Mouse (Mus musculus) forebrain, embryonic 14.5 days (tissue): ENCODE data around the gene Tldc2. TPM values are rescaled to one million over a fixed set of nuclear protein-coding genes. Genes with fewer than 3 reads are reported as not detected.

Experiments used
- ATAC-seq: fragments of 200-750 bp; cut with Nextera tagmentation; 2 replicates; pipeline ENCODE4 v1.8.0; 2017; ENCODE audit warnings: mild to moderate bottlenecking, moderate library complexity
- DNase-seq: peaks from one replicate; pipeline ENCODE4 v3.0.0-alpha.2; 2015; ENCODE audit warnings: low spot score
- H3K27ac ChIP-seq: fragments of 300-500 bp; sonication (generic); 2 replicates; pipeline ENCODE4 v1.5.1; 2014; ENCODE audit warnings: low read depth, mild to moderate bottlenecking, control low read depth, low read length, moderate library complexity
- H3K27me3 ChIP-seq: fragments of 300-500 bp; sonication (generic); replicated peaks from 2 replicates; pipeline ENCODE4 v1.6.1; 2014; ENCODE audit warnings: low read length, control low read depth, mixed read lengths; ENCODE audit not compliant: control insufficient read depth, insufficient read depth
- H3K36me3 ChIP-seq: fragments of 300-500 bp; sonication (generic); 2 replicates; pipeline ENCODE4 v1.6.1; 2014; ENCODE audit warnings: low read length, control low read depth; ENCODE audit not compliant: control insufficient read depth, insufficient read depth
- H3K4me1 ChIP-seq: fragments of 300-500 bp; sonication (generic); 2 replicates; pipeline ENCODE4 v1.6.1; 2014; ENCODE audit warnings: antibody characterized with exemption, low read length, control low read depth; ENCODE audit not compliant: control insufficient read depth, insufficient read depth
- H3K4me2 ChIP-seq: fragments of 300-500 bp; sonication (generic); 2 replicates; pipeline ENCODE4 v1.6.1; 2014; ENCODE audit warnings: mild to moderate bottlenecking, control low read depth, low read length
- H3K4me3 ChIP-seq: fragments of 300-500 bp; sonication (generic); 2 replicates; pipeline ENCODE4 v1.5.1; 2014; ENCODE audit warnings: low read depth, low read length, control low read depth
- H3K9ac ChIP-seq: fragments of 300-500 bp; sonication (generic); 2 replicates; pipeline ENCODE4 v1.6.1; 2014; ENCODE audit warnings: mild to moderate bottlenecking, low read length, control low read depth, moderate library complexity
- H3K9me3 ChIP-seq: fragments of 300-500 bp; sonication (generic); replicated peaks from 2 replicates; pipeline ENCODE4 v1.6.1; 2016; ENCODE audit warnings: low read length, control low read depth, mixed read lengths; ENCODE audit not compliant: control insufficient read depth
- WGBS: fragments of 180-500 bp; shearing (Covaris S2); extraction: QIAGEN DNeasy Blood & Tissue Kit; methylation state at CpG from one replicate; pipeline ENCODE4 v1.1.7; 2014; 5-methylcytosine and 5-hydroxymethylcytosine counted together
- polyA plus RNA-seq: library from polyadenylated mRNA; unstranded; fragments of >200 nt; fragmentation: Nextera tagmentation; extraction: Ambion mirVana; gene quantifications from 2 replicates; pipeline ENCODE4 v1.2.1, GENCODE M21; 2014

Gene Tldc2
- polyA plus RNA-seq, 1 experiment from 2014 or later = not detected

- Histone ChIP-seq H3K36me3 (peaks cover 11% of the 10 kb centered on the region), H3K4me1 (no peaks in the 10 kb centered on the region), H3K9me3 (no peaks in the 10 kb centered on the region), H3K9ac (no peak overlapping the region), H3K27ac (no peak overlapping the region), H3K27me3 (no peaks in the 10 kb centered on the region), H3K4me3 (no peak overlapping the region), H3K4me2 (no peak overlapping the region)
- WGBS = 78% methylated on average over 3 of the region's 3 CpGs
- DNase-seq (no peak), ATAC-seq (no peak)
Observed at GRCm38 (mm10) chr2:157119075-157119474, 32.2 kb downstream of the Tldc2 start.

- H3K9ac ChIP-seq = no peak overlapping the region
- peaks cover 17% of the 10 kb centered on the region; the same call in 1 of the 2 replicates for H3K36me3 ChIP-seq
- DNase-seq (no peak), ATAC-seq (no peak)
- H3K4me2 ChIP-seq = no peak overlapping the region
- no peaks in the 10 kb centered on the region for H3K4me1 ChIP-seq
- no peaks in the 10 kb centered on the region for H3K9me3 ChIP-seq
- 91% methylated on average over 8 of the region's 8 CpGs for WGBS
- no peak overlapping the region for H3K4me3 ChIP-seq
- H3K27ac ChIP-seq = no peak overlapping the region
- no peaks in the 10 kb centered on the region for H3K27me3 ChIP-seq
Observed at GRCm38 (mm10) chr2:157121766-157122165, 34.9 kb downstream of the Tldc2 start.

- no peaks in the 10 kb centered on the region for H3K9me3 ChIP-seq
- no peak overlapping the region for H3K4me3 ChIP-seq
- DNase-seq (no peak), ATAC-seq (no peak)
- peaks cover 15% of the 10 kb centered on the region; the same call in 1 of the 2 replicates for H3K36me3 ChIP-seq
- no peak overlapping the region for H3K27ac ChIP-seq
- no peak overlapping the region for H3K4me2 ChIP-seq
- no peaks in the 10 kb centered on the region for H3K27me3 ChIP-seq
- 92% methylated on average over 3 of the region's 3 CpGs for WGBS
- H3K9ac ChIP-seq = no peak overlapping the region
- H3K4me1 ChIP-seq = no peaks in the 10 kb centered on the region
Observed at GRCm38 (mm10) chr2:157125246-157125645, 38.4 kb downstream of the Tldc2 start.

GRCm38 (mm10) chr2:157127370-157127769 is 40.5 kb downstream of the Tldc2 start:
- Histone ChIP-seq H3K36me3 (peaks cover 10% of the 10 kb centered on the region; the same call in 1 of the 2 replicates), H3K4me2 (no peak overlapping the region), H3K4me1 (no peaks in the 10 kb centered on the region), H3K27ac (no peak overlapping the region), H3K27me3 (no peaks in the 10 kb centered on the region), H3K9ac (no peak overlapping the region), H3K4me3 (no peak overlapping the region), H3K9me3 (no peaks in the 10 kb centered on the region)
- DNase-seq (no peak), ATAC-seq (no peak)
- WGBS = 91% methylated on average over 3 of the region's 3 CpGs

- WGBS = 69% methylated on average over 4 of the region's 4 CpGs
- Histone ChIP-seq H3K9ac (no peak overlapping the region), H3K9me3 (no peaks in the 10 kb centered on the region), H3K4me2 (no peak overlapping the region), H3K27ac (no peak overlapping the region), H3K4me3 (no peak overlapping the region), H3K27me3 (no peaks in the 10 kb centered on the region), H3K36me3 (peaks cover 10% of the 10 kb centered on the region; the same call in 1 of the 2 replicates), H3K4me1 (no peaks in the 10 kb centered on the region)
- peak; percentile 8 for DNase-seq
- ATAC-seq = no peak
Observed at GRCm38 (mm10) chr2:157128072-157128471, 41.2 kb downstream of the Tldc2 start.

GRCm38 (mm10) chr2:157129096-157129495 is 42.2 kb downstream of the Tldc2 start:
- no peak for ATAC-seq
- Histone ChIP-seq H3K36me3 (peaks cover 10% of the 10 kb centered on the region; the same call in 1 of the 2 replicates), H3K4me3 (no peak overlapping the region), H3K9ac (no peak overlapping the region), H3K27ac (no peak overlapping the region), H3K27me3 (no peaks in the 10 kb centered on the region), H3K9me3 (no peaks in the 10 kb centered on the region), H3K4me1 (no peaks in the 10 kb centered on the region), H3K4me2 (no peak overlapping the region)
- no peak for DNase-seq
- 94% methylated on average over 4 of the region's 4 CpGs for WGBS

- Histone ChIP-seq H3K27me3 (no peaks in the 10 kb centered on the region), H3K4me3 (no peak overlapping the region), H3K9me3 (no peaks in the 10 kb centered on the region), H3K4me1 (no peaks in the 10 kb centered on the region), H3K27ac (no peak overlapping the region), H3K36me3 (peaks cover 10% of the 10 kb centered on the region; the same call in 1 of the 2 replicates), H3K4me2 (no peak overlapping the region), H3K9ac (no peak overlapping the region)
- ATAC-seq (no peak), DNase-seq (no peak)
- WGBS = 84% methylated on average over 11 of the region's 11 CpGs
Observed at GRCm38 (mm10) chr2:157129601-157130164, 42.8 kb downstream of the Tldc2 start.

- 87% methylated on average over 8 of the region's 8 CpGs for WGBS
- Histone ChIP-seq H3K4me2 (no peak overlapping the region), H3K4me3 (no peak overlapping the region), H3K4me1 (no peaks in the 10 kb centered on the region), H3K27me3 (no peaks in the 10 kb centered on the region), H3K27ac (no peak overlapping the region), H3K9me3 (no peaks in the 10 kb centered on the region), H3K9ac (no peak overlapping the region), H3K36me3 (peaks cover 5% of the 10 kb centered on the region; the same call in 1 of the 2 replicates)
- DNase-seq = no peak
- no peak for ATAC-seq
Observed at GRCm38 (mm10) chr2:157130813-157131514, 44.1 kb downstream of the Tldc2 start.

GRCm38 (mm10) chr2:157132086-157132485 is 45.2 kb downstream of the Tldc2 start:
- 92% methylated on average over 1 of the region's 1 CpGs for WGBS
- Histone ChIP-seq H3K27me3 (no peaks in the 10 kb centered on the region), H3K9me3 (no peaks in the 10 kb centered on the region), H3K36me3 (no peaks in the 10 kb centered on the region), H3K4me1 (no peaks in the 10 kb centered on the region), H3K9ac (no peak overlapping the region), H3K27ac (no peak overlapping the region), H3K4me3 (no peak overlapping the region), H3K4me2 (no peak overlapping the region)
- DNase-seq (no peak), ATAC-seq (no peak)
